Mouse (Mus musculus) right cerebral cortex, postnatal 10 days (tissue): ENCODE data around the gene Mcu.

Experiments used
- DNase-seq, 2 experiments: peaks; one replicate each; pipeline ENCODE4 v3.0.0; 2021; ENCODE audit warnings: low spot score in 2 of 2

Gene Mcu

GRCm38 (mm10) chr10:59569481-59569869 lies 47.0 kb downstream of the Mcu start:
- no peak for DNase-seq

GRCm38 (mm10) chr10:59568665-59569480 lies 47.6 kb downstream of the Mcu start:
- no peak for DNase-seq

- DNase-seq = peak; percentile 64 to 78
Measured at GRCm38 (mm10) chr10:59566968-59567367, 49.5 kb downstream of the Mcu start.

- DNase-seq = peak in 1 of 2 experiments; percentile 61
Measured at GRCm38 (mm10) chr10:59565995-59566410, 50.5 kb downstream of the Mcu start.

GRCm38 (mm10) chr10:59564551-59564950 lies 51.9 kb downstream of the Mcu start:
- DNase-seq = no peak

GRCm38 (mm10) chr10:59562511-59562910 lies 54.0 kb downstream of the Mcu start:
- no peak for DNase-seq

GRCm38 (mm10) chr10:59560126-59560525 lies 56.4 kb downstream of the Mcu start:
- DNase-seq = no peak

GRCm38 (mm10) chr10:59558602-59559001 lies 57.9 kb downstream of the Mcu start:
- DNase-seq = no peak

- DNase-seq = no peak
Measured at GRCm38 (mm10) chr10:59558164-59558563, 58.3 kb downstream of the Mcu start.

- DNase-seq = no peak
Measured at GRCm38 (mm10) chr10:59556541-59556940, 60.0 kb downstream of the Mcu start.

- no peak for DNase-seq
Measured at GRCm38 (mm10) chr10:59554243-59554642, 62.2 kb downstream of the Mcu start.

GRCm38 (mm10) chr10:59552456-59552855 lies 64.0 kb downstream of the Mcu start:
- DNase-seq = no peak

GRCm38 (mm10) chr10:59548768-59549333 lies 67.6 kb downstream of the Mcu start:
- DNase-seq = peak in 1 of 2 experiments; percentile 11

- peak in 1 of 2 experiments; percentile 9 for DNase-seq
Measured at GRCm38 (mm10) chr10:59548211-59548610, 68.3 kb downstream of the Mcu start.

- DNase-seq = peak in 1 of 2 experiments; percentile 32
Measured at GRCm38 (mm10) chr10:59547426-59547825, 69.1 kb downstream of the Mcu start.

- no peak for DNase-seq
Measured at GRCm38 (mm10) chr10:59545169-59545568, 71.3 kb downstream of the Mcu start.

GRCm38 (mm10) chr10:59543351-59543750 lies 73.1 kb downstream of the Mcu start:
- DNase-seq = no peak

GRCm38 (mm10) chr10:59541466-59541865 lies 75.0 kb downstream of the Mcu start:
- no peak for DNase-seq

- DNase-seq = no peak
Measured at GRCm38 (mm10) chr10:59540596-59540995, 75.9 kb downstream of the Mcu start.

- DNase-seq = no peak
Measured at GRCm38 (mm10) chr10:59540081-59540480, 76.4 kb downstream of the Mcu start.

- DNase-seq = peak; percentile 72 to 73
Measured at GRCm38 (mm10) chr10:59539533-59539875, 77.0 kb downstream of the Mcu start.

- DNase-seq = no peak
Measured at GRCm38 (mm10) chr10:59538767-59539532, 77.5 kb downstream of the Mcu start.

GRCm38 (mm10) chr10:59538063-59538462 lies 78.4 kb downstream of the Mcu start:
- DNase-seq = no peak
